Mouse (Mus musculus): ENCODE results near the gene Cd300e. TPM values are rescaled to one million over a fixed set of nuclear protein-coding genes. Genes with fewer than 3 reads are reported as not detected.

The Cd300e gene
- polyA plus RNA-seq (2012; rRNA removed; ENCODE audit: low replicate concordance), result 0.13 TPM in 2 replicates

DNA sequence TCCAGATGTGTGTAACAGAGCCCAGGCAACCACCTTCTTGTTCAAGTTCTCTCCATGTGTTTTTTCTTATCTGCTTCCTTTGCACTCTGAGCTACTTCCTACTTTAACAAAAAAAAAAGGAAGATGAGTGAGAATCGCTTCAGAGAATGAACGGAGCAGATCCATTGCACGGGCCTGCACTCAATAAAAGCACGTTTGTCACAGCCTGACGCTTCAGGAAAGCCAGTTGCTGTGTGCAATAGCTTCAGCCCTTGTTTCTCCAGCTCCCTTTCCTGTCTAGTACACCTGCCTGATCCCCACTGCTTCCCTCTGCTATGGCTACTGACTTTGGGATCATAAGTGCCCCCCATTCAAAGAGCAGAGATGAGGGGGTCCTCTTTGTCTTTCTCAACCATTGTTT, at the start of gene Cd300e:
Cd300e (minus strand) TSS at position 101 of the 400 bp plus-strand sequence.

DNA sequence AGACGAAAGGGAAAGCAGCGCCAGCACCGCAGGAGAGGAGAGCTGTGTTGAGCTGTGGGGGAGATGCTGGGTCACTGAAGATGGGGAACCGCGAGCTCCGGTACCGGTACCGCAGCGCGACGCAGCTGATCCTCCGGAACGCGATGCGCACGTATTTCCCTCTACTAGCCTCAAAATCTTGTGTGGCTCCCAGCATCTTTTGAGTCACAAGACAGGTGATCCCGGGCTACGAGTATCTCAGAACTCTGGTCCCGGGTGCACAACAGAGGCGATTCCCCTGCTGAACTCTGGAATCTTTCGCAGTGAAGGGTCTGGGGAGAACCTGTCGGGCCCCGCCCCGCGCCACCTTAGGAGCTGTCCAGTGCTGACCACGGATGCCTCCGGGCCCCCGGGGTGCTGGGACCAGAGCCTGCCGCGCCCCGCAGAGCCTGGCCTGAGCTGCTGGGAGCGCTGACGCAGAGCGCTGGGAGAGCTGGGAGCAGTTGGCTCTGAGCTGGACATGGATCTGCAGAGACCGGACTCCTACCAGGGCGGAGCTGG, 29.5 kb upstream of the Cd300e start, which contains the start of gene Rab37:
Rab37 (plus strand) TSS at position 70 of the 540 bp plus-strand sequence.

DNA sequence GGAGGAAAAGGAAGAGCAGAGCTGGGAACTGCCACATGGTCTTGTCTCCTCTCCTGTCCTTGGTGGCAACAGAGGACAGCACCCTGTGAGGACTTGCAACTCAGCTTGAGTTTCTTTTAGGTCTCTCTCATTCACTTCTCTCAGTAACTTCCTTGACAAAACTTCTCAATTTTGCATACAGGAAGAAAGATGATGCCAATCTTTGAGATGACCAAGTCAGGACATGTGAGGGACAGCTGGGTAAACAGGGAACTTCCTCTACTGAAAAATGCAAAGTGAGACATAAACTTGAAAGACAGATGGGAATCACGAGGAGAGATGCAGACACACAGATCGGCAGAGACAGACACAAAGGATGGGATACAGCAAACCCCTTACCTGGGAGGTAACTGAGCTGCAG, 13.7 kb downstream of the Cd300e start, which contains the start of gene Cd300ld3:
Cd300ld3 (minus strand) TSS at position 151 of the 400 bp plus-strand sequence.

DNA sequence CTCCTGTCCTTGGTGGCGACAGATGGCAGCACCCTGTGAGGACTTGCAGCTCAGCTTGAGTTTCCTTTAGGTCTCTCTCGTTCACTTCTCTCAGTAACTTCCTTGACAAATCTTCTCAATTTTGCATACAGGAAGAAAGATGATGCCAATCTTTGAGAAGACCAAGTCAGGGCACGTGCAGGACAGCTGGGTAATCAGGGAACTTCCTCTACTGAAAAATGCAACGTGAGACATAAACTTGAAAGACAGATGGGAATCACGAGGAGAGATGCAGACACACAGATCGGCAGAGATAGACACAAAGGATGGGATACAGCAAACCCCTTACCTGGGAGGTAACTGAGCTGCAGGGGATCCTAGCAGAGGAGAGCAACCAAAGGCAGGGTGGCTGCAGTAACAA, 24.3 kb downstream of the Cd300e start, which contains the start of gene Cd300ld5:
Cd300ld5 (minus strand) TSS at position 101 of the 400 bp plus-strand sequence.

DNA sequence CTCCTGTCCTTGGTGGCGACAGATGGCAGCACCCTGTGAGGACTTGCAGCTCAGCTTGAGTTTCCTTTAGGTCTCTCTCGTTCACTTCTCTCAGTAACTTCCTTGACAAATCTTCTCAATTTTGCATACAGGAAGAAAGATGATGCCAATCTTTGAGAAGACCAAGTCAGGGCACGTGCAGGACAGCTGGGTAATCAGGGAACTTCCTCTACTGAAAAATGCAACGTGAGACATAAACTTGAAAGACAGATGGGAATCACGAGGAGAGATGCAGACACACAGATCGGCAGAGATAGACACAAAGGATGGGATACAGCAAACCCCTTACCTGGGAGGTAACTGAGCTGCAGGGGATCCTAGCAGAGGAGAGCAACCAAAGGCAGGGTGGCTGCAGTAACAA, 35.1 kb downstream of the Cd300e start, which contains the start of gene Cd300ld4:
Cd300ld4 (minus strand) TSS at position 101 of the 400 bp plus-strand sequence.

DNA sequence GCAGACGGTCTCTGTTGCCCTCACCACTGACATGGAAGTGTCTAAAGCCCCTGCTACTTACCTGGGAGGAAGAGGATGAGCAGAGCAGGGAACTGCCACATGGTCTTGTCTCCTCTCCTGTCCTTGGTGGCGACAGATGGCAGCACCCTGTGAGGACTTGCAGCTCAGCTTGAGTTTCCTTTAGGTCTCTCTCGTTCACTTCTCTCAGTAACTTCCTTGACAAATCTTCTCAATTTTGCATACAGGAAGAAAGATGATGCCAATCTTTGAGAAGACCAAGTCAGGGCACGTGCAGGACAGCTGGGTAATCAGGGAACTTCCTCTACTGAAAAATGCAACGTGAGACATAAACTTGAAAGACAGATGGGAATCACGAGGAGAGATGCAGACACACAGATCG, 45.9 kb downstream of the Cd300e start, which contains the start of gene Cd300ld2:
Cd300ld2 (minus strand) TSS at position 101 of the 400 bp plus-strand sequence.

Other genes starting within 250 kb of the Cd300e start
- gene Gprc5c, start 211.0 kb downstream of the Cd300e start, polyA plus RNA-seq (2012; rRNA removed; ENCODE audit: low replicate concordance), result 2.5 and 4.5 TPM in 2 replicates
- gene Cd300a, start 172.1 kb downstream of the Cd300e start, polyA plus RNA-seq (2012; rRNA removed; ENCODE audit: low replicate concordance), result 0.70 and 0.88 TPM in 2 replicates
- 0.16 and 0.24 TPM in 2 replicates for gene Cd300lb, start 127.8 kb downstream of the Cd300e start, polyA plus RNA-seq (2012; rRNA removed; ENCODE audit: low replicate concordance)
- 0.18 and 0.83 TPM in 2 replicates for gene Cd300c, start 93.0 kb downstream of the Cd300e start, polyA plus RNA-seq (2012; rRNA removed; ENCODE audit: low replicate concordance)
- 0.42 and 0.97 TPM in 2 replicates for gene Cd300ld, start 72.3 kb downstream of the Cd300e start, polyA plus RNA-seq (2012; rRNA removed; ENCODE audit: low replicate concordance)
- gene Cd300c2, start 60.3 kb downstream of the Cd300e start, polyA plus RNA-seq (2012; rRNA removed; ENCODE audit: low replicate concordance), result 2.5 and 4.4 TPM in 2 replicates
- 0.11 TPM in 1 of 2 replicates, not detected in the other for gene Cd300ld2, start 46.0 kb downstream of the Cd300e start, polyA plus RNA-seq (2012; rRNA removed; ENCODE audit: low replicate concordance)
- not detected in 2 replicates for gene Cd300ld4, start 35.2 kb downstream of the Cd300e start, polyA plus RNA-seq (2012; rRNA removed; ENCODE audit: low replicate concordance)
- gene Cd300ld5, start 24.4 kb downstream of the Cd300e start, polyA plus RNA-seq (2012; rRNA removed; ENCODE audit: low replicate concordance), result 0.27 TPM in 1 of 2 replicates, not detected in the other
- gene Cd300ld3, start 13.8 kb downstream of the Cd300e start, polyA plus RNA-seq (2012; rRNA removed; ENCODE audit: low replicate concordance), result 1.4 and 2.6 TPM in 2 replicates
- 0.55 and 2.2 TPM in 2 replicates for gene Rab37, start 29.3 kb upstream of the Cd300e start, polyA plus RNA-seq (2012; rRNA removed; ENCODE audit: low replicate concordance)
- 4.5 and 5.2 TPM in 2 replicates for gene Cd300lf, start 71.8 kb upstream of the Cd300e start, polyA plus RNA-seq (2012; rRNA removed; ENCODE audit: low replicate concordance)
- gene Slc9a3r1, start 101.2 kb upstream of the Cd300e start, polyA plus RNA-seq (2012; rRNA removed; ENCODE audit: low replicate concordance), result 239 and 866 TPM in 2 replicates
- gene Tmem104, start 125.3 kb upstream of the Cd300e start, polyA plus RNA-seq (2012; rRNA removed; ENCODE audit: low replicate concordance), result 12.2 and 17.0 TPM in 2 replicates
- gene Nat9, start 125.7 kb upstream of the Cd300e start, polyA plus RNA-seq (2012; rRNA removed; ENCODE audit: low replicate concordance), result 17.4 and 27.6 TPM in 2 replicates
- gene Grin2c, start 205.1 kb upstream of the Cd300e start, polyA plus RNA-seq (2012; rRNA removed; ENCODE audit: low replicate concordance), result 0.16 and 0.24 TPM in 2 replicates
- gene Fdxr, start 214.9 kb upstream of the Cd300e start, polyA plus RNA-seq (2012; rRNA removed; ENCODE audit: low replicate concordance), result 18.3 and 20.0 TPM in 2 replicates
- gene Fads6, start 235.5 kb upstream of the Cd300e start, polyA plus RNA-seq (2012; rRNA removed; ENCODE audit: low replicate concordance), result 0.69 and 2.5 TPM in 2 replicates
- gene Otop2, start 245.0 kb upstream of the Cd300e start, polyA plus RNA-seq (2012; rRNA removed; ENCODE audit: low replicate concordance), result 0.07 and 1.7 TPM in 2 replicates